Mouse (Mus musculus) thymus, adult 2 months (tissue): ENCODE measurements around the gene Ccni. TPM values are rescaled to one million over a fixed set of nuclear protein-coding genes. Genes with fewer than 3 reads are reported as not detected.

Experiments used
- DNase-seq: peaks from one replicate; pipeline ENCODE4 v3.0.0; 2021
- H3K27ac ChIP-seq: fragments of 200-500 bp; 2 replicates; pipeline ENCODE4 v1.5.1; 2012; ENCODE audit warnings: low read length, control low read depth; ENCODE audit not compliant: control insufficient read depth, insufficient read depth
- H3K27me3 ChIP-seq: fragments of 200-500 bp; 2 replicates; pipeline ENCODE4 v1.6.1; 2012; ENCODE audit warnings: mild to moderate bottlenecking, low read length, moderate library complexity, mixed read lengths; ENCODE audit not compliant: control insufficient read depth, insufficient read depth
- H3K36me3 ChIP-seq: fragments of 200-500 bp; 2 replicates; pipeline ENCODE4 v1.6.1; 2012; ENCODE audit warnings: mild to moderate bottlenecking, low read length, moderate library complexity; ENCODE audit not compliant: control insufficient read depth, insufficient read depth
- H3K4me1 ChIP-seq: fragments of 200-500 bp; replicated peaks from 2 replicates; pipeline ENCODE4 v1.6.1; 2012; ENCODE audit warnings: low read length; ENCODE audit not compliant: control insufficient read depth, insufficient read depth
- H3K4me3 ChIP-seq: fragments of 200-500 bp; 2 replicates; pipeline ENCODE4 v1.5.1; 2012; ENCODE audit warnings: mild to moderate bottlenecking, low read length, control low read depth, moderate library complexity; ENCODE audit not compliant: control insufficient read depth, insufficient read depth
- CTCF ChIP-seq: fragments of 200-500 bp; IDR thresholded peaks from 2 replicates; pipeline ENCODE4 v1.5.1; 2012; ENCODE audit warnings: mild to moderate bottlenecking, control low read depth, low read length, moderate library complexity, borderline replicate concordance; ENCODE audit not compliant: control insufficient read depth, poor library complexity, insufficient read depth; ENCODE audit errors: extremely low read depth
- POLR2A ChIP-seq: fragments of 200-500 bp; IDR thresholded peaks from 2 replicates; pipeline ENCODE4 v1.6.1; 2012; ENCODE audit warnings: mild to moderate bottlenecking, low read length, control low read depth, moderate library complexity; ENCODE audit not compliant: control insufficient read depth, poor library complexity, insufficient read depth; ENCODE audit errors: extremely low read depth
- WGBS: fragments of 180-500 bp; shearing (Covaris S2); methylation state at CpG from one replicate; pipeline ENCODE4 v1.1.7; 2018; 5-methylcytosine and 5-hydroxymethylcytosine counted together
- polyA plus RNA-seq: library from polyadenylated mRNA; depleted of rRNA; stranded (reverse); fragments of >200 nt; gene quantifications from 2 replicates; pipeline ENCODE4 v1.2.3, GENCODE M21; 2012

The Ccni gene
- polyA plus RNA-seq, 1 experiment: 121 TPM

DNA sequence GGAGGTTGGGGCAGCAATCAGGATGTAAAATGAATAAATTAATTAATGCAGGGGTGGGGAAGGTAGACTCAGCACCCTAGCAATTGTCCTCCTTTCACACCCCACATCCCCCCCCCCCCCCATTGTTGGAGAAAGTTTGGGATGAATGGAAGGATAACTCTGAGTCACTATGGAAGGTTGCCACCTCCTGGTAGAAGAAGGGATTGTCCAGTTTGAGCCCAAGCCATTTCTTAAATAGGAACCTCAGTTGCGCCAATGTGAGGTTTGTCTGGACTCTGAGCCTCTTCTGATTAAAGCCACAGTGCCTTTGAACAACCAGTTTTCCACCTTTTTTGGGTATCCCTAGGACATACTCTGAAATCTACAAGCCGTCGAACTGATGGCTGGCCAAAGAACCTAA, 42.8 kb downstream of the Ccni start:
- TF ChIP-seq CTCF: no peak
- no peak overlapping the region for H3K4me3 ChIP-seq
- 90% methylated on average over 3 of the region's 3 CpGs for WGBS
- H3K4me1 ChIP-seq: no peaks in the 10 kb centered on the region
- peak; percentile 14 for DNase-seq
- H3K36me3 ChIP-seq: peaks cover 20% of the 10 kb centered on the region
- no peak overlapping the region for H3K27ac ChIP-seq
- no peaks in the 10 kb centered on the region for H3K27me3 ChIP-seq

DNA sequence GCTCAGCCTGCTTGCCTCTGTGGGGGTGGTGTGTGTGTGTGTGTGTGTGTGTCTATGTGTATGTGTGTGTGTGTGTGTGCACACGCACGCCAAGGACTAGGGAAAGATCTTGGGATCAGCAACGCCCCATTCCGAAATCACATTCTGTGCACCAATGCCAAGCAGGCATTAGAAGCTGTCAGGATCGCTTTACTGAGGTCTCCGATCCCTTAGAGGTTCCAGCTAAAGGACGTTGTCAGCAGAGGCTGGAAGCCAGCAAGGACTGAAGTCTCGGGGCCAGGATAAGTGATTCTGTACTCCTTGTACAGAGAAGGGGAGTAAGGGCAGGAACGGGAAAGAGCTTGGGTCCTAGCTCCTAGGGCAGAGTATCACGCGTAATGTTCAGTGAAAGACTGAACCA, 51.9 kb downstream of the Ccni start:
- H3K27ac ChIP-seq: no peak overlapping the region
- no peaks in the 10 kb centered on the region for H3K27me3 ChIP-seq
- H3K4me1 ChIP-seq: peaks cover 16% of the 10 kb centered on the region
- WGBS: 97% methylated on average over 11 of the region's 11 CpGs
- no peak overlapping the region for H3K4me3 ChIP-seq
- H3K36me3 ChIP-seq: peaks cover 5% of the 10 kb centered on the region; the same call in 1 of the 2 replicates
- TF ChIP-seq CTCF: no peak
- TF ChIP-seq POLR2A: no peak
- DNase-seq: no peak

DNA sequence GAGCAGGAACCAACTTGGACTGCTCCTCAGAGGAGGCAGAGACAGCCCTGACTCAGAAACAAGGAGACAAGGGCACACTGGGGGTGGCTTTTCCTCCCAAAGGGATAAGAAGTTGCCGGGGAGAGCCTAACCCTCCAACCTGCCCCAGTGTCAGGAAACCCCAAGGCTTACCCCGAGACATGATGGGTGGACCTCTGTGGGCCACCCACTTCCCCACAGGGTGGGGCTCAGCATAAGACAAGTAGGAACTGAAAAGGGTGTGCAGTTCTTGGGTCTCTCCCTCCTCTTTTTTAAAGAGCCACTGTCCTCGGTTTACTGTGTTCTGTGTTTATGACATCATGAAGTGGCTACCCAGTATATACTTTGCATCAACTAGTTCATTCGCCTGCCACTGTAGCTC, 53.8 kb downstream of the Ccni start:
- Histone ChIP-seq H3K4me3 (0 out of 2 replicates have a peak overlapping the region, but pooled peaks have one; percentile 9), H3K4me1 (peaks cover 16% of the 10 kb centered on the region), H3K36me3 (peaks cover 5% of the 10 kb centered on the region; the same call in 1 of the 2 replicates), H3K27me3 (no peaks in the 10 kb centered on the region), H3K27ac (peak overlapping the region; percentile 10; the same call in 1 of the 2 replicates)
- DNase-seq: peak; percentile 7
- TF ChIP-seq POLR2A: no peak
- 34% methylated on average over 4 of the region's 4 CpGs for WGBS

DNA sequence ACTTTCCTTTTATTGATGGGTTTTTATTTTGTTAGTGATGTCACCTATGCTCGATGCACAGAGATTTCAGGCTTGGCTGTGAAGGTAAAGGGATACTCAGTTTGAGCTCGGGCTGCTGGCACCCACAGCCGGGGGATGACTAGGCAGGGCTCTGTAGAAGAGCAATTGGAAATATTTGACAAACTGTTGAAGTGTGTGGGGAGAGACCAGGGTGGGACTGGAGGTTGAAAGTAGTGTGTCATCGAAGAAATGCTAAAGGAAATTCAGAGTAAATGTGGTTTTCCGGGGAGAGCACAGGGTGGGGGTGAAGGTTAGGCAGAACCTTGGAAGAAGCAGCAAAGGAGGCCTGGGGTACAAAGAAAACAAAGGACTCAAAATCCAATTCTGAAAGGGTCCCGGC, 54.3 kb downstream of the Ccni start:
- H3K27me3 ChIP-seq: no peaks in the 10 kb centered on the region
- peak; percentile 22 for DNase-seq
- 10% methylated on average over 6 of the region's 6 CpGs for WGBS
- peaks cover 16% of the 10 kb centered on the region for H3K4me1 ChIP-seq
- H3K4me3 ChIP-seq: 0 out of 2 replicates have a peak overlapping the region, but pooled peaks have one; percentile 9
- peaks cover 5% of the 10 kb centered on the region; the same call in 1 of the 2 replicates for H3K36me3 ChIP-seq
- H3K27ac ChIP-seq: peak overlapping the region; percentile 10; the same call in 1 of the 2 replicates
- no peak for TF ChIP-seq POLR2A
- no peak for TF ChIP-seq CTCF

- peaks cover 16% of the 10 kb centered on the region for H3K4me1 ChIP-seq
Measured at GRCm38 (mm10) chr5:93149969-93150777, 56.1 kb downstream of the Ccni start.

GRCm38 (mm10) chr5:93145504-93145903, 60.8 kb downstream of the Ccni start:
- Histone ChIP-seq H3K4me3 (no peak overlapping the region), H3K36me3 (0 out of 2 replicates have a peak, but pooled peaks cover 2% of the 10 kb centered on the region), H3K27ac (no peak overlapping the region), H3K4me1 (0 out of 2 replicates have a peak, but pooled peaks cover 4% of the 10 kb centered on the region), H3K27me3 (no peaks in the 10 kb centered on the region)
- DNase-seq: no peak
- TF ChIP-seq POLR2A (no peak), CTCF (no peak)
- WGBS: 93% methylated on average over 6 of the region's 6 CpGs

More at GRCm38 (mm10) chr5:93149969-93150777, 56.1 kb downstream of the Ccni start:
- H3K36me3 ChIP-seq: peaks cover 5% of the 10 kb centered on the region; the same call in 1 of the 2 replicates
- TF ChIP-seq CTCF (no peak), POLR2A (no peak)
- H3K27ac ChIP-seq: no peak overlapping the region
- H3K4me3 ChIP-seq: no peak overlapping the region
- 92% methylated on average over 12 of the region's 12 CpGs for WGBS
- DNase-seq: no peak
- no peaks in the 10 kb centered on the region for H3K27me3 ChIP-seq

DNA sequence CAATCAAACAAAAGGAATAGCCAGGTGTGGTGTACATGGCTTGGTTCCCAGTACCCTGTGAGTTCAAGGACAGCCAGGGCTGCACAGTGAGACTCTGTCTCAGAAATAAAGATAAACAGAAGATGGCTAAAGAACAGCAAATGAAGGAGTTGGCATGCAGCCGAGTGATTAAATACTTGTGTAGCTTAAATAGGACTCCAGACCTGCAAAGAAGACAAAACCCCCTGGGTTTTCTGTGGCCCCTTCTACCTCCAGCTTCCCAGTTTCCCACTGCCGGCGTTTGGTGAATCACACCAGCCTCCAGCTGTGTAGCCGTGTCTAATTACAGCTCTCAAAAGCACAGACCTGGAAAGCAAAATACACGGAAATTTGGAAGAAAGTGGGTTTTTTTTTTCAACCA, 61.4 kb downstream of the Ccni start:
- Histone ChIP-seq H3K27ac (no peak overlapping the region), H3K36me3 (0 out of 2 replicates have a peak, but pooled peaks cover 5% of the 10 kb centered on the region), H3K27me3 (no peaks in the 10 kb centered on the region), H3K4me3 (no peak overlapping the region), H3K4me1 (no peaks in the 10 kb centered on the region)
- TF ChIP-seq CTCF: no peak
- no peak for TF ChIP-seq POLR2A
- no peak for DNase-seq
- WGBS: 96% methylated on average over 5 of the region's 5 CpGs
